Mouse (Mus musculus): ENCODE measurements at regions not wholly inside any gene's neighbourhood (a gene's known extent, or its start where the extent isn't known, plus 50 kb on each side); places are given as distances from the start of the nearest gene placed in this dataset.

GRCm38 (mm10) chr17:74134976-74135375, 87.3 kb upstream of the Srd5a2 start:
- TF ChIP-seq CTCF (IDR thresholded peaks at IDR 0.05; ENCODE audit: low read depth, low read length) (peak; percentile 68), POLR2A (IDR thresholded peaks at IDR 0.05; ENCODE audit: extremely low read depth, insufficient read depth, low read length) (no peak)
